Mouse (Mus musculus): ENCODE measurements around the gene Cck. TPM values are rescaled to one million over a fixed set of nuclear protein-coding genes. Genes with fewer than 3 reads are reported as not detected.
A peak's percentile ranks its signal among the peaks of the same experiment; 100 is the strongest.

Gene Cck
- polyA plus RNA-seq, 1 experiment from 2014 or later: 2.8 TPM

GRCm38 (mm10) chr9:121496102-121496501 lies 608 bp upstream of the Cck start:
- Histone ChIP-seq H3K9me3 (ENCODE audit: low read length) (no peaks in the 10 kb centered on the region), H3K9ac (replicated peaks; ENCODE audit: low read length) (no peak overlapping the region), H3K36me3 (ENCODE audit: insufficient read depth, low read length) (no peaks in the 10 kb centered on the region), H3K4me3 (ENCODE audit: low read length) (no peak overlapping the region), H3K4me1 (ENCODE audit: insufficient read depth, low read length) (peaks cover 9% of the 10 kb centered on the region), H3K27me3 (ENCODE audit: insufficient read depth, low read length) (peaks cover 54% of the 10 kb centered on the region), H3K4me2 (replicated peaks; ENCODE audit: low read depth, low read length) (no peak overlapping the region; the same call in 1 of the 2 replicates), H3K27ac (ENCODE audit: low read length) (no peak overlapping the region)
- no peak for ATAC-seq (ENCODE audit: low FRiP score, low TSS enrichment)
- WGBS: 27% methylated on average over 10 of the region's 10 CpGs

- peaks cover 9% of the 10 kb centered on the region for H3K4me1 ChIP-seq (ENCODE audit: insufficient read depth, low read length)
- ATAC-seq (ENCODE audit: low FRiP score, low TSS enrichment): peak; percentile 53; the same call in 1 of the 2 replicates
- no peaks in the 10 kb centered on the region for H3K36me3 ChIP-seq (ENCODE audit: insufficient read depth, low read length)
- 0 out of 2 replicates have a peak overlapping the region, but pooled peaks have one; percentile 25 for H3K9ac ChIP-seq (replicated peaks; ENCODE audit: low read length)
- no peak overlapping the region for H3K27ac ChIP-seq (ENCODE audit: low read length)
- H3K27me3 ChIP-seq (ENCODE audit: insufficient read depth, low read length): peaks cover 54% of the 10 kb centered on the region
- H3K4me2 ChIP-seq (replicated peaks; ENCODE audit: low read depth, low read length): peak overlapping the region; percentile 51
- H3K9me3 ChIP-seq (ENCODE audit: low read length): no peaks in the 10 kb centered on the region
- 2% methylated on average over 48 of the region's 48 CpGs for WGBS
- H3K4me3 ChIP-seq (ENCODE audit: low read length): peak overlapping the region; percentile 36
These were observed 1.3 kb downstream of the Cck start for GRCm38 (mm10) chr9:121494006-121494767.

GRCm38 (mm10) chr9:121491592-121492240 lies 3.8 kb downstream of the Cck start:
- H3K27me3 ChIP-seq (ENCODE audit: insufficient read depth, low read length): peaks cover 48% of the 10 kb centered on the region

GRCm38 (mm10) chr9:121487216-121487615 lies 8.3 kb downstream of the Cck start:
- Histone ChIP-seq H3K4me2 (replicated peaks; ENCODE audit: low read depth, low read length) (no peak overlapping the region), H3K27ac (ENCODE audit: low read length) (no peak overlapping the region), H3K36me3 (ENCODE audit: insufficient read depth, low read length) (no peaks in the 10 kb centered on the region), H3K9ac (replicated peaks; ENCODE audit: low read length) (no peak overlapping the region), H3K9me3 (ENCODE audit: low read length) (no peaks in the 10 kb centered on the region), H3K27me3 (ENCODE audit: insufficient read depth, low read length) (0 out of 2 replicates have a peak, but pooled peaks cover 5% of the 10 kb centered on the region), H3K4me3 (ENCODE audit: low read length) (no peak overlapping the region), H3K4me1 (ENCODE audit: insufficient read depth, low read length) (peaks cover 3% of the 10 kb centered on the region; the same call in 1 of the 2 replicates)
- ATAC-seq (ENCODE audit: low FRiP score, low TSS enrichment): no peak
- 76% methylated on average over 7 of the region's 7 CpGs for WGBS

More at GRCm38 (mm10) chr9:121491592-121492240, 3.8 kb downstream of the Cck start:
- Histone ChIP-seq H3K9ac (replicated peaks; ENCODE audit: low read length) (no peak overlapping the region), H3K4me2 (replicated peaks; ENCODE audit: low read depth, low read length) (no peak overlapping the region), H3K27ac (ENCODE audit: low read length) (no peak overlapping the region), H3K9me3 (ENCODE audit: low read length) (no peaks in the 10 kb centered on the region), H3K36me3 (ENCODE audit: insufficient read depth, low read length) (no peaks in the 10 kb centered on the region), H3K4me1 (ENCODE audit: insufficient read depth, low read length) (peaks cover 9% of the 10 kb centered on the region), H3K4me3 (ENCODE audit: low read length) (no peak overlapping the region)
- 65% methylated on average over 11 of the region's 11 CpGs for WGBS
- ATAC-seq (ENCODE audit: low FRiP score, low TSS enrichment): no peak

- Histone ChIP-seq H3K9ac (replicated peaks; ENCODE audit: low read length) (no peak overlapping the region), H3K27me3 (ENCODE audit: insufficient read depth, low read length) (no peaks in the 10 kb centered on the region), H3K4me2 (replicated peaks; ENCODE audit: low read depth, low read length) (no peak overlapping the region), H3K36me3 (ENCODE audit: insufficient read depth, low read length) (no peaks in the 10 kb centered on the region), H3K4me1 (ENCODE audit: insufficient read depth, low read length) (no peaks in the 10 kb centered on the region), H3K27ac (ENCODE audit: low read length) (no peak overlapping the region), H3K4me3 (ENCODE audit: low read length) (no peak overlapping the region), H3K9me3 (ENCODE audit: low read length) (no peaks in the 10 kb centered on the region)
- 22% methylated on average over 5 of the region's 5 CpGs for WGBS
- ATAC-seq (ENCODE audit: low FRiP score, low TSS enrichment): peak; percentile 67
These were observed 16.0 kb downstream of the Cck start for GRCm38 (mm10) chr9:121479453-121479852.

- H3K4me3 ChIP-seq (ENCODE audit: low read length): peak overlapping the region; percentile 18; the same call in 1 of the 2 replicates
- ATAC-seq (ENCODE audit: low FRiP score, low TSS enrichment): 0 out of 2 replicates have a peak, but pooled peaks have one; percentile 32
- H3K9me3 ChIP-seq (ENCODE audit: low read length): no peaks in the 10 kb centered on the region
- H3K27ac ChIP-seq (ENCODE audit: low read length): no peak overlapping the region
- 14% methylated on average over 15 of the region's 15 CpGs for WGBS
- peak overlapping the region; percentile 52 for H3K9ac ChIP-seq (replicated peaks; ENCODE audit: low read length)
- H3K36me3 ChIP-seq (ENCODE audit: insufficient read depth, low read length): 0 out of 2 replicates have a peak, but pooled peaks cover 10% of the 10 kb centered on the region
- peak overlapping the region; percentile 39 for H3K4me2 ChIP-seq (replicated peaks; ENCODE audit: low read depth, low read length)
- no peaks in the 10 kb centered on the region for H3K4me1 ChIP-seq (ENCODE audit: insufficient read depth, low read length)
- H3K27me3 ChIP-seq (ENCODE audit: insufficient read depth, low read length): no peaks in the 10 kb centered on the region
These were observed 18.1 kb downstream of the Cck start for GRCm38 (mm10) chr9:121477305-121477911.

GRCm38 (mm10) chr9:121475488-121476452 lies 19.7 kb downstream of the Cck start:
- Histone ChIP-seq H3K9me3 (ENCODE audit: low read length) (no peaks in the 10 kb centered on the region), H3K4me2 (replicated peaks; ENCODE audit: low read depth, low read length) (no peak overlapping the region), H3K4me3 (ENCODE audit: low read length) (no peak overlapping the region), H3K9ac (replicated peaks; ENCODE audit: low read length) (no peak overlapping the region), H3K27ac (ENCODE audit: low read length) (no peak overlapping the region), H3K36me3 (ENCODE audit: insufficient read depth, low read length) (0 out of 2 replicates have a peak, but pooled peaks cover 10% of the 10 kb centered on the region), H3K4me1 (ENCODE audit: insufficient read depth, low read length) (no peaks in the 10 kb centered on the region), H3K27me3 (ENCODE audit: insufficient read depth, low read length) (no peaks in the 10 kb centered on the region)
- WGBS: 74% methylated on average over 16 of the region's 16 CpGs
- ATAC-seq (ENCODE audit: low FRiP score, low TSS enrichment): no peak

- Histone ChIP-seq H3K36me3 (ENCODE audit: insufficient read depth, low read length) (0 out of 2 replicates have a peak, but pooled peaks cover 10% of the 10 kb centered on the region), H3K9me3 (ENCODE audit: low read length) (no peaks in the 10 kb centered on the region), H3K4me3 (ENCODE audit: low read length) (no peak overlapping the region), H3K9ac (replicated peaks; ENCODE audit: low read length) (no peak overlapping the region), H3K27me3 (ENCODE audit: insufficient read depth, low read length) (no peaks in the 10 kb centered on the region), H3K4me1 (ENCODE audit: insufficient read depth, low read length) (no peaks in the 10 kb centered on the region), H3K27ac (ENCODE audit: low read length) (no peak overlapping the region), H3K4me2 (replicated peaks; ENCODE audit: low read depth, low read length) (no peak overlapping the region)
- 87% methylated on average over 5 of the region's 5 CpGs for WGBS
- ATAC-seq (ENCODE audit: low FRiP score, low TSS enrichment): no peak
These were observed 20.7 kb downstream of the Cck start for GRCm38 (mm10) chr9:121474771-121475170.

GRCm38 (mm10) chr9:121469711-121470110 lies 25.8 kb downstream of the Cck start:
- ATAC-seq (ENCODE audit: low FRiP score, low TSS enrichment): no peak
- no peaks in the 10 kb centered on the region for H3K9me3 ChIP-seq (ENCODE audit: low read length)
- no peak overlapping the region for H3K4me3 ChIP-seq (ENCODE audit: low read length)
- no peaks in the 10 kb centered on the region for H3K27me3 ChIP-seq (ENCODE audit: insufficient read depth, low read length)
- no peak overlapping the region for H3K9ac ChIP-seq (replicated peaks; ENCODE audit: low read length)
- no peaks in the 10 kb centered on the region for H3K4me1 ChIP-seq (ENCODE audit: insufficient read depth, low read length)
- WGBS: 80% methylated on average over 6 of the region's 6 CpGs
- H3K27ac ChIP-seq (ENCODE audit: low read length): no peak overlapping the region
- H3K36me3 ChIP-seq (ENCODE audit: insufficient read depth, low read length): 0 out of 2 replicates have a peak, but pooled peaks cover 17% of the 10 kb centered on the region
- no peak overlapping the region for H3K4me2 ChIP-seq (replicated peaks; ENCODE audit: low read depth, low read length)

All from kidney, embryonic 16.5 days (tissue).